Comparison of ENCODE assay signal across 8 mouse cellular contexts in the genomic region with DNA sequence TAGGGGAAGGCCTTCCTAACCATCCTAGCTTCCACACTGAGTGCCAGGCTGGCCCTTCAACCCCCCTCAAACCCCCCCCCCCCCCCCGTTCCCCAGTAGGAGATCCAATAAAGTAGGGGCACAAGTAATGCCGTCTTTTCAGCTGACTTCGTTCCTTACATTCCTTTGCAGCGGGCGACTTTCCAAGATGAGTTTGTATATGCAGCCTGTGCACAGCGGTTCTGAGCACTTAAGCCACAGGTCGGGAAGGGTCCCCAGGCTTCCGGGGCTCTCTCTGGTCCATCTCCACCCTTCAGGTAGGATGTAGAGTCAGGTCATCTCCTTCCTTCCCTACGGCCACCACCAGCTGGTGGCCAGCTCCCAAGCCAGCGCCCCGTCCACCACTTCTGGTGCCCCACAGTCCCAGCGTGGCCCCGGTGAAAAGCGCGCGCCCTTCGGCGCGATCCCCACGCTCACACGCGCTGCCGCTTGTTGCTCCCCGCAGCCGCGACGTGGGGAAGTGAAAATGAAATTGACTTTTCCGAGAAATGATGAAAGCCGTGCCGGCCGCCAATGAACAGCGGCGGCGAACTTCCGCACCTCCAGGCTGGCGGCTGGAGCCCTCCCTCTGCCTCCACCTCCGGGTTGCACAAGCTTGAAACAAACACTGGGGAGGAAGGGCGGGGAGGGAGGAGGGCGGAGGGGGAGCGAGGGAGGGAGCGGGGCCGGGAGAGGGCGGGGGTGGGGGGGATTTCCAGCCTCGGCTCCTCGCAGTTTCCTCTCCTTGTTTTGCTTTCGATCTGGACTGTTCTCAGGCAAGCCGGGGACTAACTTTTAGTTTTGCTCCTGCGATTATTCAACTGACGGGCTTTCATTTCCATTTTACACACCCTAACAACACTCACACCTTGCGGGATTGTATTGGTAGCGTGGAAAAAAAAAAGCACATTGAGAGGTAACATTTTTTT. TPM values are rescaled to one million over a fixed set of nuclear protein-coding genes. Genes with fewer than 3 reads are reported as not detected.
DNase-seq lines count a peak whose midpoint lies in the region; ATAC-seq and TF ChIP-seq lines count a peak whose summit lies in the region.

A gene (plus strand): TSS at position 730 of the 947 bp plus-strand sequence.

- peak within 1 kb of the TSS; percentile 88 for H3K4me2 ChIP-seq in embryonic facial prominence, embryonic 11.5 days (ENCODE audit: low read depth, low read length)
- peak within 1 kb of the TSS; percentile 76 for H3K4me2 ChIP-seq in intestine, postnatal 0 days (replicated peaks; ENCODE audit: low read depth)
- peak within 1 kb of the TSS; percentile 70 for H3K4me2 ChIP-seq in limb, embryonic 11.5 days (ENCODE audit: low read depth, severe bottlenecking)
- peak within 1 kb of the TSS; percentile 85 for H3K4me2 ChIP-seq in midbrain, embryonic 13.5 days (replicated peaks)

- ATAC-seq in embryonic facial prominence, embryonic 11.5 days (replicated peaks; ENCODE audit: insufficient number of reproducible peaks, low FRiP score, low TSS enrichment, low read depth): peak; percentile 71
- ATAC-seq in granulocyte monocyte progenitor cell, adult 5-6 weeks (replicated peaks; ENCODE audit: poor library complexity, severe bottlenecking): peak; percentile 75
- ATAC-seq in intestine, postnatal 0 days: peak; percentile 87
- peak; percentile 75 for ATAC-seq in limb, embryonic 11.5 days (ENCODE audit: insufficient number of reproducible peaks, low FRiP score, low TSS enrichment, low read depth)
- ATAC-seq in midbrain, embryonic 13.5 days: peak; percentile 68

- peak; percentile 88 for TF ChIP-seq POLR2A in small intestine, adult 2 months (IDR thresholded peaks at IDR 0.05; ENCODE audit: low read depth, low read length)

- H3K36me3 ChIP-seq in embryonic facial prominence, embryonic 11.5 days (replicated peaks; ENCODE audit: control insufficient read depth, insufficient read depth, low read depth, low read length): no peaks in the 10 kb centered on the region
- no peaks in the 10 kb centered on the region for H3K36me3 ChIP-seq in intestine, postnatal 0 days (ENCODE audit: control insufficient read depth, insufficient read depth)
- no peaks in the 10 kb centered on the region for H3K36me3 ChIP-seq in limb, embryonic 11.5 days (ENCODE audit: control insufficient read depth, insufficient read depth, low read length)
- no peaks in the 10 kb centered on the region for H3K36me3 ChIP-seq in midbrain, embryonic 13.5 days
- H3K36me3 ChIP-seq in small intestine, adult 2 months (ENCODE audit: control insufficient read depth, insufficient read depth, low read length): no peaks in the 10 kb centered on the region

- peak within 1 kb of the TSS; percentile 81 for H3K27ac ChIP-seq in embryonic facial prominence, embryonic 11.5 days (replicated peaks; ENCODE audit: low read depth, low read length)
- peak within 1 kb of the TSS; percentile 99 for H3K27ac ChIP-seq in intestine, postnatal 0 days (ENCODE audit: low read depth, low read length)
- H3K27ac ChIP-seq in limb, embryonic 11.5 days (replicated peaks; ENCODE audit: low read depth, low read length): peak within 1 kb of the TSS; percentile 83
- peak within 1 kb of the TSS; percentile 88 for H3K27ac ChIP-seq in midbrain, embryonic 13.5 days
- H3K27ac ChIP-seq in small intestine, adult 2 months (ENCODE audit: insufficient read depth, low read depth, low read length): peak within 1 kb of the TSS; percentile 94

- H3K9me3 ChIP-seq in embryonic facial prominence, embryonic 11.5 days (replicated peaks; ENCODE audit: control insufficient read depth, low read length): no peaks in the 10 kb centered on the region
- no peaks in the 10 kb centered on the region for H3K9me3 ChIP-seq in intestine, postnatal 0 days (ENCODE audit: control insufficient read depth)
- no peaks in the 10 kb centered on the region for H3K9me3 ChIP-seq in limb, embryonic 11.5 days (ENCODE audit: control insufficient read depth, low read length)
- 0 out of 2 replicates have a peak, but pooled peaks cover 6% of the 10 kb centered on the region for H3K9me3 ChIP-seq in midbrain, embryonic 13.5 days

- peak within 1 kb of the TSS; percentile 91 for H3K4me3 ChIP-seq in embryonic facial prominence, embryonic 11.5 days (ENCODE audit: low read depth, low read length)
- H3K4me3 ChIP-seq in intestine, postnatal 0 days (ENCODE audit: low read depth, low read length): peak within 1 kb of the TSS; percentile 94
- H3K4me3 ChIP-seq in limb, embryonic 11.5 days (ENCODE audit: low read depth, low read length): peak within 1 kb of the TSS; percentile 87
- H3K4me3 ChIP-seq in midbrain, embryonic 13.5 days (replicated peaks): peak within 1 kb of the TSS; percentile 81
- H3K4me3 ChIP-seq in small intestine, adult 2 months (ENCODE audit: low read depth, low read length): peak within 1 kb of the TSS; percentile 85

- H3K27me3 ChIP-seq in embryonic facial prominence, embryonic 11.5 days (ENCODE audit: control insufficient read depth, insufficient read depth, low read length): no peaks in the 10 kb centered on the region
- no peaks in the 10 kb centered on the region for H3K27me3 ChIP-seq in intestine, postnatal 0 days (replicated peaks; ENCODE audit: control insufficient read depth, insufficient read depth, low read length)
- no peaks in the 10 kb centered on the region for H3K27me3 ChIP-seq in limb, embryonic 11.5 days (ENCODE audit: control insufficient read depth, insufficient read depth, low read length)
- no peaks in the 10 kb centered on the region for H3K27me3 ChIP-seq in midbrain, embryonic 13.5 days
- no peaks in the 10 kb centered on the region for H3K27me3 ChIP-seq in small intestine, adult 2 months (ENCODE audit: control insufficient read depth, insufficient read depth, low read length)

- peak; percentile 18; the same call in 1 of the 2 replicates for TF ChIP-seq CTCF in intestine, postnatal 0 days (IDR thresholded peaks at IDR 0.05; ENCODE audit: low read depth)
- TF ChIP-seq CTCF in small intestine, adult 2 months (IDR thresholded peaks at IDR 0.05; ENCODE audit: extremely low read depth, insufficient read length, insufficient replicate concordance, low read depth, low read length): no peak

- H3K9ac ChIP-seq in embryonic facial prominence, embryonic 11.5 days (replicated peaks; ENCODE audit: low read length): peak within 1 kb of the TSS; percentile 98
- peak within 1 kb of the TSS; percentile 99 for H3K9ac ChIP-seq in intestine, postnatal 0 days (ENCODE audit: low read depth, low read length)
- peak within 1 kb of the TSS; percentile 97 for H3K9ac ChIP-seq in limb, embryonic 11.5 days (ENCODE audit: low read length)
- H3K9ac ChIP-seq in midbrain, embryonic 13.5 days (replicated peaks): peak within 1 kb of the TSS; percentile 96

- H3K4me1 ChIP-seq in embryonic facial prominence, embryonic 11.5 days (ENCODE audit: control insufficient read depth, insufficient read depth, low read length): no peaks in the 10 kb centered on the region
- H3K4me1 ChIP-seq in intestine, postnatal 0 days (replicated peaks; ENCODE audit: control insufficient read depth, insufficient read depth, low read length): peaks cover 7% of the 10 kb centered on the region; the same call in 1 of the 2 replicates
- H3K4me1 ChIP-seq in limb, embryonic 11.5 days (ENCODE audit: control insufficient read depth, insufficient read depth, low read length): peaks cover 4% of the 10 kb centered on the region; the same call in 1 of the 2 replicates
- H3K4me1 ChIP-seq in midbrain, embryonic 13.5 days (replicated peaks): peaks cover 15% of the 10 kb centered on the region
- H3K4me1 ChIP-seq in small intestine, adult 2 months (ENCODE audit: control insufficient read depth, insufficient read depth, insufficient read length, low read length): peaks cover 2% of the 10 kb centered on the region; the same call in 1 of the 2 replicates

- WGBS in embryonic facial prominence, embryonic 11.5 days: under 1% methylated on average over 46 of the region's 51 CpGs
- WGBS in intestine, postnatal 0 days: under 1% methylated on average over 51 of the region's 51 CpGs
- WGBS in limb, embryonic 11.5 days: under 1% methylated on average over 51 of the region's 51 CpGs
- under 1% methylated on average over 50 of the region's 51 CpGs for WGBS in midbrain, embryonic 13.5 days
- under 1% methylated on average over 46 of the region's 51 CpGs for WGBS in small intestine, adult 2 months

- peak; percentile 94 for DNase-seq in 3134 (ENCODE audit: extremely low read depth, insufficient read length, low spot score)
- DNase-seq in adrenal gland, postnatal 14 days: peak; percentile 96
- DNase-seq in embryonic facial prominence, embryonic 11.5 days (ENCODE audit: low spot score): peak; percentile 90
- peak; percentile 88 for DNase-seq in limb, embryonic 11.5 days (ENCODE audit: low spot score)

RNA-seq across cellular contexts. Expression of the gene that starts here (rescaled TPM):
- total RNA-seq in adrenal gland, postnatal 14 days (2021): 66.7 and 70.0 TPM in 2 replicates
- 12.3 and 13.7 TPM in 2 replicates for polyA plus RNA-seq in embryonic facial prominence, embryonic 11.5 days (2014; fragmentation: Nextera tagmentation; extraction: Ambion mirVana)
- total RNA-seq in granulocyte monocyte progenitor cell, adult 5-6 weeks (2014; fragmentation: Nextera tagmentation): 48.8 and 67.9 TPM in 2 replicates
- 12.6 and 20.4 TPM in 2 replicates for total RNA-seq in granulocyte monocyte progenitor cell, adult 5-6 weeks (2017)
- 43.3 and 46.2 TPM in 2 replicates for polyA plus RNA-seq in intestine, postnatal 0 days (2015; fragmentation: Nextera tagmentation; extraction: Ambion mirVana)
- polyA plus RNA-seq in limb, embryonic 11.5 days (2014; fragmentation: Nextera tagmentation; extraction: Ambion mirVana): 13.7 and 15.3 TPM in 2 replicates
- 8.1 and 9.8 TPM in 2 replicates for polyA plus RNA-seq in midbrain, embryonic 13.5 days (2015; fragmentation: Nextera tagmentation; extraction: Ambion mirVana)
- 10.5 and 29.6 TPM in 2 replicates for polyA plus RNA-seq in small intestine, adult 2 months (2012; rRNA removed)

Comparison
In these comparisons a context has a peak if more than half of its experiments do, and no peak if none do; other contexts are left out.
1. Peak in every context shown above with its lines: DNase-seq, ATAC-seq, H3K4me3 ChIP-seq and H3K27ac ChIP-seq.